Mouse (Mus musculus): Measurements from ENCODE around the gene A730061H03Rik. TPM values are rescaled to one million over a fixed set of nuclear protein-coding genes. Genes with fewer than 3 reads are reported as not detected.

The A730061H03Rik gene
- polyA plus RNA-seq (2015; fragmentation: Nextera tagmentation; extraction: Ambion mirVana) = 0.89 and 1.4 TPM in 2 replicates

DNA sequence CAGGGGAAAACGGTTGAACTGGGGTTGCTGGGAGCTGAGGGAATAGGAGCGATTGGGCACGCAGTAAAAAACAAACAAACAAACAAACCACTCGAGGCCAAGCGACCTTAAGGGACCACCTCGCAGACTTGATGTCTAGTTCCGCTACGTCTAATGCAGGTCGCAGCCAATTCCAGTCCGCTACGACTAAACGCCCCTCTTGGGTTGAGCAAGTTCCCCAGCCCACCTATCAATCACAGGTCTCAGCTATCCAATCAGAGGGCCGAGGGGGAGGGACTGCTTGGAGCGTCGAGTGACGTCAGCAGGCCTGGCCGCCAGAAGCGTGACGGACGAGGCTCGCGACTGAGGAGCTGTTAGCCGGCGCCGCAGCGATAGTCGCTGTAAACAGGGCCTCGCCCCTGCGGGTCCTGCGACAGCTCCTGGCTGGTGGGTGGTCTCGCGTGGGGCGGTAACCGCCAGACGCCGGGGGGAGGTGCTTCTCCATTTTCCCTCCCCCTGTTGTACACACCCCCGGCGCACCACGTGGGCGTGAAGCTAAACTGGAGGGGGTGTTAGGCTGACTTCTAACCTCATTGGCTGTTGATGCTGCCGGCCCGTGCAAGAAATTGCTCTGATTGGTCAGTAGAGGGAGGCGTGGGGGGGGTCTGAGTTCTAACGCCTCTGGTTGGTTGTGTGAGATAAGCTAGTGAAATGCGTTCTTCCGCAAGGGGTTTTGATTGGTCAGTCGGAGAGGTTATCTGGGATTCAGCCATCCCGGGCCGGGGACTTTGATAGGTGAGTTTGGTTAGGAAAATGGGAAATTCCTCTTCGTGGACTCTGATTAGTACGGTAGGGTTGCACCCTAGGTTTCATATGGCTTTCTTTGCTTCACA lies at the start of gene A730061H03Rik:
TSS of gene A730061H03Rik (minus strand) at position 205 of the 872 bp plus-strand sequence.
- no peaks in the 10 kb centered on the region for H3K9me3 ChIP-seq (ENCODE audit: control insufficient read depth, low read length)
- peak within 1 kb of the TSS; percentile 88 for H3K9ac ChIP-seq (ENCODE audit: low read depth, low read length)
- ATAC-seq = peak; percentile 96
- H3K4me2 ChIP-seq (ENCODE audit: low read length) = peak within 1 kb of the TSS; percentile 87
- under 1% methylated on average over 47 of the region's 51 CpGs for WGBS
- H3K36me3 ChIP-seq (ENCODE audit: control insufficient read depth, insufficient read depth, low read length) = peaks cover 8% of the 10 kb centered on the region
- peak within 1 kb of the TSS; percentile 67 for H3K4me3 ChIP-seq (ENCODE audit: low read length)
- H3K4me1 ChIP-seq (ENCODE audit: control insufficient read depth, insufficient read depth, low read depth, low read length) = peaks cover 15% of the 10 kb centered on the region
- peak within 1 kb of the TSS; percentile 98 for H3K27ac ChIP-seq (ENCODE audit: low read depth, low read length)
- H3K27me3 ChIP-seq (replicated peaks; ENCODE audit: control insufficient read depth, insufficient read depth, low read length) = no peaks in the 10 kb centered on the region

DNA sequence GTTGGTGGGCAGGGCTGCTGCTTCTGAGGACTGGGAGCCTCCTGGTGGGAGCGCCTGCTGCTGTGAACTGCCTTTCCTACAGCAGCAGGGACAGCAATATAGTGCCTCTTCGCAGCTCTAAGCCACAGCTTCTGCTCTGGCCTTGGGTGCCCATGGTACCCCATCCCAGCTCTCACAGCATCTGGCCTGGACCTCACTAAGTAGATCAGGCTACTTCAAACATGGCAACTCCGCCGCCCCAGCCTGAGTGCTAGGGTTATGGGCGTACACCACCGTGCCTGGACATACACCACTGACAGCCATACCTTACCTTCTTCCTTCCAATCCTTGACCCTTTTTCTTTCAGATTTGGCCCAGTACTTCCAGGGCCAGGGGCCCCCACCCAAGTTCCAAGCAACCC lies 48.1 kb upstream of the A730061H03Rik start:
- ATAC-seq = no peak
- Histone ChIP-seq H3K27me3 (replicated peaks; ENCODE audit: control insufficient read depth, insufficient read depth, low read length) (no peaks in the 10 kb centered on the region), H3K9me3 (ENCODE audit: control insufficient read depth, low read length) (no peaks in the 10 kb centered on the region), H3K4me1 (ENCODE audit: control insufficient read depth, insufficient read depth, low read depth, low read length) (no peaks in the 10 kb centered on the region), H3K36me3 (ENCODE audit: control insufficient read depth, insufficient read depth, low read length) (peaks cover 29% of the 10 kb centered on the region), H3K9ac (ENCODE audit: low read depth, low read length) (no peak overlapping the region), H3K27ac (ENCODE audit: low read depth, low read length) (no peak overlapping the region), H3K4me2 (ENCODE audit: low read length) (no peak overlapping the region), H3K4me3 (ENCODE audit: low read length) (no peak overlapping the region)
- over 99% methylated on average over 6 of the region's 6 CpGs for whole genome bisulfite sequencing

DNA sequence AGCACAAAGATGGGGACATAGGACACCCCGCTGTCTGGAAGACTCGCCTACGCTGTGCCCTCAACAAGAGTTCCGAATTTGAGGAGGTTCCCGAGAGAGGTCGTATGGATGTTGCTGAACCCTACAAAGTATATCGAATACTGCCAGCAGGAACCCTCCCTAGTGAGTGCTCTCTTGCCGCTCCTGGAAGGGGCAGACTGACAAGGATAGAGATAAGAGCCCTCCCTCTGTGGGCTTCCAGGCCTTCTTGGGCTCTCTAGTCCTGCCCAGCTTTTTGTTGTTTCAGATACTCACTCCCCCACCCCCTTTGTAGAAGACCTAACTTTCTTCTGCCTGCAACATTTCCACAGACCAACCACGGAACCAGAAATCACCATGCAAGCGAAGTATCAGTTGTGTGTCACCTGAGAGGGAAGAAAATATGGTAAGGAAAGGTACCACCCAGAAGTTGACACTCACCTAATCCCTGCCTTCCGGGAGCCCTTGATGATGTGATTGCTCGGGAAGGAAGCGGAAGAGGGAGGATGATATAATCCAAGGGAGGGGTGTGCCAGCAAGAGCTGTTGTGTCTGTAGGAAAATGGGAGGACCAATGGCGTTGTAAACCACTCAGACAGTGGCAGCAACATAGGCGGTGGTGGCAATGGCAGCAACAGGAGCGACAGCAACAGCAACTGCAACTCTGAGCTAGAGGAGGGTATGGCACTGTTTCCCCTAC lies 45.7 kb upstream of the A730061H03Rik start:
- H3K27me3 ChIP-seq (replicated peaks; ENCODE audit: control insufficient read depth, insufficient read depth, low read length) = no peaks in the 10 kb centered on the region
- no peaks in the 10 kb centered on the region for H3K4me1 ChIP-seq (ENCODE audit: control insufficient read depth, insufficient read depth, low read depth, low read length)
- 95% methylated on average over 16 of the region's 16 CpGs for WGBS
- no peak overlapping the region for H3K4me3 ChIP-seq (ENCODE audit: low read length)
- no peaks in the 10 kb centered on the region for H3K9me3 ChIP-seq (ENCODE audit: control insufficient read depth, low read length)
- no peak for ATAC-seq
- peaks cover 49% of the 10 kb centered on the region for H3K36me3 ChIP-seq (ENCODE audit: control insufficient read depth, insufficient read depth, low read length)
- H3K9ac ChIP-seq (ENCODE audit: low read depth, low read length) = no peak overlapping the region
- no peak overlapping the region for H3K4me2 ChIP-seq (ENCODE audit: low read length)
- H3K27ac ChIP-seq (ENCODE audit: low read depth, low read length) = no peak overlapping the region

DNA sequence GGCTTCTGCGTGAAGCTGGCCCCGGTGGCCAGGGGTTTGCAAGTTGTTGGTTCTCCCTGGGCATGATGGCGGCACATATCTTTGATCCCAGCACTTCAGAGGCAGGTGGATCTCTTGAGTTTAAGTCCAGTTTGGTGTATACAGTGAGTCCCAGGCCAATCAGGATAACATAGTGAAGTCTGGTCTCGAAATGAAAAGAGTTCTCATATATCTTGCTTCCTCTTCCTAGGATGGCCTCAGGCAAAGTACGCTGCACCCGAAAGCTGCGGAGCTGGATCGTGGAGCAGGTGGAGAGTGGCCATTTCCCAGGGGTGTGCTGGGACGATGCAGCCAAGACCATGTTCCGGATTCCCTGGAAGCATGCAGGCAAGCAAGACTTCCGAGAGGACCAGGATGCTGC lies 44.6 kb upstream of the A730061H03Rik start:
- WGBS = 84% methylated on average over 11 of the region's 11 CpGs
- no peak for ATAC-seq
- Histone ChIP-seq H3K4me1 (ENCODE audit: control insufficient read depth, insufficient read depth, low read depth, low read length) (no peaks in the 10 kb centered on the region), H3K36me3 (ENCODE audit: control insufficient read depth, insufficient read depth, low read length) (peaks cover 49% of the 10 kb centered on the region), H3K27me3 (replicated peaks; ENCODE audit: control insufficient read depth, insufficient read depth, low read length) (no peaks in the 10 kb centered on the region), H3K4me2 (ENCODE audit: low read length) (no peak overlapping the region), H3K4me3 (ENCODE audit: low read length) (no peak overlapping the region), H3K9me3 (ENCODE audit: control insufficient read depth, low read length) (no peaks in the 10 kb centered on the region), H3K27ac (ENCODE audit: low read depth, low read length) (no peak overlapping the region), H3K9ac (ENCODE audit: low read depth, low read length) (no peak overlapping the region)

DNA sequence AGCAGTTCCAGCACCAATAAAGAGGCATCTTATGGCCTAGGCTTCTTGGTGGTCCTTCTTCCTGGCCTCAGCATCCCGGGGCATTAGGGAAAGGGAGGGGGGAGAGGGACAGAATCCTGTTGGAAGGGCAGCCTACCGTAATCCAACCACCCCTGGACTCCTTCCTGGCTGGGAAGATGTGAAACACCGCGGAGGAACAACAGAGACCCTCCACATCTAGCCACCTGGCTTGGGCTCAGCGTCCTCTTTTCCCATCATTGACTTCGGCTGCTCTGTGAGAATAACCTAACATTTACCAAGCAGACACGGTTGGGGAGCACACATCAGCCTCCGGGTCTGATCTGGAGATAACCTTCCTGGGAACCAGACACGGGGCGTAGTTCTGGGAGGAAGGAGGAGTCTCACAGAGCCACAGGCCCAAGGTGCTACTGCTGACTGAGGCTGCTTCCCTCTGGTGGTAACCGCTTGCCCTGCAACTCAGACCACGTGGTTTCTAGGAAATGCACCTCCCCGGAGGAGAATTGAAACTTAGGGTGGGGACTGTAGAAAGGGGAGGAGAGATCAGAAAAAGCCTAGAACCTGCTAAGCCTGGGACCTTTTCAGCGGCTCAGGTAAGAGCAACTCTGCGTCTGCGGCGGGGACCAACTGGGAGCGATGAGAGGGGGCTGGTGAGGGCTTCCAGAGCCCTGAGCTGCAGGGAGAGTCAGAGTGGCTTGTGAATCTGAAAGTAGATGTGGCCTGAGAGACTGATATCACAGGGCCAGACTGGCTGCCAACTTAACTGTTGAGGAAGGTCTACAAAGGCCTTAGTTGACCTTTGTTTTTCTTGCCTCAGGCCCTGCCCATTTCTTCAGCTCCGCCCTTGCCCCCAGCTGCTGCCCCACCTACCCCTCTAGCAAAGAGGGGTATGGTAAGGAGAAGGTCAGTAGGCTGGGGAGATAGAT lies 43.7 kb upstream of the A730061H03Rik start:
- Histone ChIP-seq H3K9me3 (ENCODE audit: control insufficient read depth, low read length) (no peaks in the 10 kb centered on the region), H3K4me2 (ENCODE audit: low read length) (peak overlapping the region; percentile 49), H3K27me3 (replicated peaks; ENCODE audit: control insufficient read depth, insufficient read depth, low read length) (no peaks in the 10 kb centered on the region), H3K9ac (ENCODE audit: low read depth, low read length) (peak overlapping the region; percentile 57), H3K36me3 (ENCODE audit: control insufficient read depth, insufficient read depth, low read length) (peaks cover 51% of the 10 kb centered on the region), H3K4me1 (ENCODE audit: control insufficient read depth, insufficient read depth, low read depth, low read length) (no peaks in the 10 kb centered on the region), H3K4me3 (ENCODE audit: low read length) (peak overlapping the region; percentile 35), H3K27ac (ENCODE audit: low read depth, low read length) (peak overlapping the region; percentile 49)
- WGBS = 24% methylated on average over 18 of the region's 19 CpGs
- ATAC-seq = peak; percentile 91

DNA sequence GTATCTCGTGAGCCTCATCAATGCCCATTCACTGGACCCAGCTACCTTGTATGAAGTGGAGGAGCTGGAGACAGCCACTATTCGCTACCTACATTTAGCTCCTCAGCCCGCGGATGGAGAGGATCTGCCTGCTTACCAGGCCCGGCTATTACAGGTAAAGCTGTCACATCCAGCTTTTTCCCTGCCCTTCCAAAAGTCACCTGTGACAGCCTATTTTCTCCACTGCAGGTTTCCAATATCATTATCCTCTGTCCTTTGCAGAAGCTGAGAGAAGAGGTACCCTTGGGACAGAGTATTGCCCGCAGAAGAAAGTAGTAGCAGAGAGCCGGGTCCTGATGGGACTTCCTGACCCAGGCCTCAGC lies 43.0 kb upstream of the A730061H03Rik start, which contains the start of gene Irf9:
TSS of gene Irf9 (plus strand) at position 301 of the 362 bp plus-strand sequence.
- 92% methylated on average over 7 of the region's 7 CpGs for WGBS
- Histone ChIP-seq H3K36me3 (ENCODE audit: control insufficient read depth, insufficient read depth, low read length) (peaks cover 51% of the 10 kb centered on the region), H3K4me1 (ENCODE audit: control insufficient read depth, insufficient read depth, low read depth, low read length) (no peaks in the 10 kb centered on the region), H3K9ac (ENCODE audit: low read depth, low read length) (peak within 1 kb of the TSS; percentile 57), H3K9me3 (ENCODE audit: control insufficient read depth, low read length) (no peaks in the 10 kb centered on the region), H3K4me2 (ENCODE audit: low read length) (peak within 1 kb of the TSS; percentile 49), H3K4me3 (ENCODE audit: low read length) (peak within 1 kb of the TSS; percentile 35), H3K27me3 (replicated peaks; ENCODE audit: control insufficient read depth, insufficient read depth, low read length) (no peaks in the 10 kb centered on the region), H3K27ac (ENCODE audit: low read depth, low read length) (peak within 1 kb of the TSS; percentile 49)
- no peak for ATAC-seq

DNA sequence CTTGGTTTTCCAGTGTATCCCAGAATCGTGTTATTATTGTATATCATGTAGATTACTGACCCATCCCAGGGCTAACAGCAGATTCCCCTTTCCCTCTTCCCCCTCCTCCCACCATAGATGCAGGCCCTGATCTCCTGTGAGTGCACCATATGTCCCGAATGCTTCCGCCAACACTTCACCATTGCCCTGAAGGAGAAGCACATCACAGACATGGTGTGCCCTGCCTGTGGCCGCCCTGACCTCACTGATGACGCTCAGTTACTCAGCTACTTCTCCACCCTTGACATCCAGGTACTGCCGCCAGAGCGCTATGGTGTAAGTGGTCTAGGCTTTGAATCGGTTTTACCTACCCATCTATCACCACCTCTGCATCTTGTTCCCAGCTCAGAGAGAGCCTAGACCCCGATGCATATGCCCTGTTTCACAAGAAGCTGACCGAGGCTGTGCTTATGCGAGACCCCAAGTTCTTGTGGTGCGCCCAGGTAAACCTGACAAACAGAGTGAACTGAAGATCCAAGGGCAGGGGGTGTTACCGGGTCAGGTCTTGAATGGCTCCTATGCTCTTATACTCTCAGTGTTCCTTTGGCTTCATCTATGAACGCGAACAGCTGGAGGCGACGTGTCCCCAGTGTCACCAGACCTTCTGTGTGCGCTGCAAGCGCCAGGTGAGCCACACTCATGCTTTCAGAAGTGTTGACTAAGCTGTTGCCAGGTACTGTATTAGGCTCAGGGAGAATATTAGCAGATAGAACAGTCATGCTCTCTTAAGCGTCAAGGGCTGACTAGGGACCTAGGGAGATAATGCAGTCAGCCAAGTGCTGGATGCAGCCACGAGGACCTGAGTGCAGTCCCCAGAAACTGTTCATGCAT lies 38.5 kb upstream of the A730061H03Rik start:
- ATAC-seq = no peak
- no peak overlapping the region for H3K4me3 ChIP-seq (ENCODE audit: low read length)
- H3K4me1 ChIP-seq (ENCODE audit: control insufficient read depth, insufficient read depth, low read depth, low read length) = peaks cover 1% of the 10 kb centered on the region
- H3K9ac ChIP-seq (ENCODE audit: low read depth, low read length) = no peak overlapping the region
- WGBS = 95% methylated on average over 21 of the region's 21 CpGs
- peaks cover 56% of the 10 kb centered on the region for H3K36me3 ChIP-seq (ENCODE audit: control insufficient read depth, insufficient read depth, low read length)
- H3K27me3 ChIP-seq (replicated peaks; ENCODE audit: control insufficient read depth, insufficient read depth, low read length) = no peaks in the 10 kb centered on the region
- no peak overlapping the region for H3K4me2 ChIP-seq (ENCODE audit: low read length)
- H3K27ac ChIP-seq (ENCODE audit: low read depth, low read length) = no peak overlapping the region
- H3K9me3 ChIP-seq (ENCODE audit: control insufficient read depth, low read length) = no peaks in the 10 kb centered on the region

DNA sequence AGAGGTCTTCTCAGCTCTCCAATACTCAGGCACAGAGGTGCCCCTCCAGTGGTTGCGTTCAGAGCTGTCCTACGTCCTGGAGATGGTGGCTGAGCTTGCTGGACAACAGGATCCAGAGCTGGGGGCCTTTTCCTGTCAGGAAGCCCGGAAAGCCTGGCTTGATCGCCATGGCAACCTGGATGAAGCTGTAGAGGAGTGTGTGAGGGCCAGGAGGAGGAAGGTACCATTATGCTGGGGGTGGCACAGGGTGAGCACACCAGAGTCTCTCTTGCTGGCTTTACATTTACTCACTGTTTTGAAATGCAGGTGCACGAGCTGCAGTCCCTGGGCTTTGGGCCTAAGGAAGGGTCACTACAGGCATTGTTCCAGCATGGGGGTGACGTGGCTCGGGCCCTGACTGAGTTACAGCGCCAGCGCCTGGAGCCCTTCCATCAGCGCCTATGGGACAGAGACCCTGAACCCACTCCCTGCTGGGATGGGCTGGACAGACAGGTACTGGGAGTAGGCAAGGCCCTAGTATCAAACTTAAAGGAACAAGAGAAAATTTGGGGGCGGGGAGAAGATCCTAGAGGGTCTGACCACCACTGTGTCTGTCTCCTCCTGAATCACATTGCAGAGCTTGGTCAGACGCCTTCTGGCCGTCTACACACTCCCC lies 36.0 kb upstream of the A730061H03Rik start:
- Histone ChIP-seq H3K4me3 (ENCODE audit: low read length) (no peak overlapping the region), H3K36me3 (ENCODE audit: control insufficient read depth, insufficient read depth, low read length) (peaks cover 38% of the 10 kb centered on the region), H3K27ac (ENCODE audit: low read depth, low read length) (no peak overlapping the region), H3K9ac (ENCODE audit: low read depth, low read length) (no peak overlapping the region), H3K27me3 (replicated peaks; ENCODE audit: control insufficient read depth, insufficient read depth, low read length) (no peaks in the 10 kb centered on the region), H3K4me1 (ENCODE audit: control insufficient read depth, insufficient read depth, low read depth, low read length) (peaks cover 17% of the 10 kb centered on the region), H3K9me3 (ENCODE audit: control insufficient read depth, low read length) (no peaks in the 10 kb centered on the region), H3K4me2 (ENCODE audit: low read length) (no peak overlapping the region)
- WGBS = 69% methylated on average over 13 of the region's 13 CpGs
- ATAC-seq = no peak
